Mouse (Mus musculus) lung, embryonic 14.5 days (tissue): ENCODE measurements around the gene Hnrnpul1. TPM values are rescaled to one million over a fixed set of nuclear protein-coding genes. Genes with fewer than 3 reads are reported as not detected.

Source experiments
- ATAC-seq: fragments of 200-750 bp; cut with Nextera tagmentation; 2 replicates; pipeline ENCODE4 v1.8.0; 2017; ENCODE audit warnings: mild to moderate bottlenecking, moderate TSS enrichment, moderate library complexity; ENCODE audit not compliant: insufficient read depth
- DNase-seq: peaks from one replicate; pipeline ENCODE4 v3.0.0-alpha.2; 2015
- H3K27ac ChIP-seq: fragments of 300-500 bp; sonication (generic); 2 replicates; pipeline ENCODE4 v1.5.1; 2014; ENCODE audit warnings: low read depth, mild to moderate bottlenecking, moderate library complexity
- H3K27me3 ChIP-seq: fragments of 300-500 bp; sonication (generic); 2 replicates; pipeline ENCODE4 v1.6.1; 2014; ENCODE audit warnings: low read length, control low read depth; ENCODE audit not compliant: insufficient read depth
- H3K36me3 ChIP-seq: fragments of 300-500 bp; sonication (generic); 2 replicates; pipeline ENCODE4 v1.6.1; 2014; ENCODE audit warnings: control low read depth; ENCODE audit not compliant: insufficient read depth
- H3K4me1 ChIP-seq: fragments of 300-500 bp; sonication (generic); 2 replicates; pipeline ENCODE4 v1.6.1; 2014; ENCODE audit warnings: antibody characterized with exemption, control low read depth; ENCODE audit not compliant: insufficient read depth
- H3K4me2 ChIP-seq: fragments of 300-500 bp; sonication (generic); 2 replicates; pipeline ENCODE4 v1.6.1; 2014; ENCODE audit warnings: mild to moderate bottlenecking
- H3K4me3 ChIP-seq: fragments of 300-500 bp; sonication (generic); 2 replicates; pipeline ENCODE4 v1.5.1; 2014; ENCODE audit warnings: low read depth, low read length
- H3K9ac ChIP-seq: fragments of 300-500 bp; sonication (generic); 2 replicates; pipeline ENCODE4 v1.6.1; 2014
- H3K9me3 ChIP-seq: fragments of 300-500 bp; sonication (generic); 2 replicates; pipeline ENCODE4 v1.6.1; 2016; ENCODE audit warnings: low read depth, low read length, control low read depth
- CTCF ChIP-seq: IDR thresholded peaks from 2 replicates; pipeline ENCODE4 v1.5.1; 2016; ENCODE audit warnings: antibody characterized with exemption, low read depth
- WGBS: fragments of 180-500 bp; shearing (Covaris S2); extraction: QIAGEN DNeasy Blood & Tissue Kit; methylation state at CpG from one replicate; pipeline ENCODE4 v1.1.7; 2014; 5-methylcytosine and 5-hydroxymethylcytosine counted together
- polyA plus RNA-seq: library from polyadenylated mRNA; unstranded; fragments of >200 nt; fragmentation: Nextera tagmentation; extraction: Ambion mirVana; gene quantifications from 2 replicates; pipeline ENCODE4 v1.2.1, GENCODE M21; 2014

The Hnrnpul1 gene
- polyA plus RNA-seq, 1 experiment from 2014 or later = 80.3 TPM

DNA sequence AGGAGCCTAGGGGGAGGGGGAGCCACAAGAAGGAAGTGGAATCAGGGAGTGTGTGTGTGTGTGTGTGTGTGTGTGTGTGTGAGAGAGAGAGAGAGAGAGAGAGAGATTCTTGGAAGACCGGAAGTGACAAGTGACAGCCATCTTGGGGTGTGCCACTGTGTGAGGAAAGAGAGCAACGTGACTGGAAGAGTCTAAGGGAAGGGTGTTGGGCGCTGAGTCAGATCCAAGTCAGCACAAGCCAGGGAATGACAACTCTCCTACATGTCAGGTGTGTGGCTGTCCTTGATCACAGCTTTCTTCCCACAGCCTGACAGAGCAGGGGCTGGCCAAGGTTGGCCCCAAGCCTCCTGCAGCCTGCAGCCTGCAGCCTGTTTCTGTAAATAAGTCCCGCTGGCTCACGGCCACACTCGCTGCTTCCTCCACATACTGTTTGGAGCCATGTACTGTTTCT, 48.7 kb downstream of the Hnrnpul1 start:
- TF ChIP-seq CTCF = no peak
- H3K36me3 ChIP-seq = no peaks in the 10 kb centered on the region
- H3K4me3 ChIP-seq = no peak overlapping the region
- no peak overlapping the region for H3K9ac ChIP-seq
- peak overlapping the region; percentile 10; the same call in 1 of the 2 replicates for H3K4me2 ChIP-seq
- H3K27me3 ChIP-seq = peaks cover 4% of the 10 kb centered on the region; the same call in 1 of the 2 replicates
- WGBS = 16% methylated on average over 6 of the region's 6 CpGs
- peaks cover 21% of the 10 kb centered on the region for H3K4me1 ChIP-seq
- ATAC-seq (peak; percentile 26; the same call in 1 of the 2 replicates), DNase-seq (peak; percentile 71)
- H3K9me3 ChIP-seq = no peaks in the 10 kb centered on the region
- H3K27ac ChIP-seq = peak overlapping the region; percentile 78; the same call in 1 of the 2 replicates

GRCm38 (mm10) chr7:25704716-25705364, 49.7 kb downstream of the Hnrnpul1 start:
- no peak for TF ChIP-seq CTCF
- Histone ChIP-seq H3K36me3 (no peaks in the 10 kb centered on the region), H3K4me1 (peaks cover 13% of the 10 kb centered on the region), H3K9me3 (no peaks in the 10 kb centered on the region), H3K9ac (no peak overlapping the region), H3K4me3 (peak overlapping the region; percentile 19), H3K27me3 (peaks cover 4% of the 10 kb centered on the region; the same call in 1 of the 2 replicates), H3K27ac (peak overlapping the region; percentile 18; the same call in 1 of the 2 replicates), H3K4me2 (peak overlapping the region; percentile 51)
- 12% methylated on average over 35 of the region's 37 CpGs for WGBS
- ATAC-seq = no peak
- DNase-seq = no peak

GRCm38 (mm10) chr7:25703793-25704494, 50.6 kb downstream of the Hnrnpul1 start:
- 28% methylated on average over 10 of the region's 10 CpGs for WGBS
- Histone ChIP-seq H3K27ac (no peak overlapping the region), H3K4me2 (peak overlapping the region; percentile 51; the same call in 1 of the 2 replicates), H3K4me3 (no peak overlapping the region), H3K4me1 (peaks cover 11% of the 10 kb centered on the region), H3K9me3 (no peaks in the 10 kb centered on the region), H3K27me3 (peaks cover 4% of the 10 kb centered on the region; the same call in 1 of the 2 replicates), H3K9ac (no peak overlapping the region), H3K36me3 (no peaks in the 10 kb centered on the region)
- TF ChIP-seq CTCF = no peak
- DNase-seq = no peak
- no peak for ATAC-seq

- no peak for DNase-seq
- Histone ChIP-seq H3K4me3 (no peak overlapping the region), H3K27me3 (peaks cover 4% of the 10 kb centered on the region; the same call in 1 of the 2 replicates), H3K27ac (no peak overlapping the region), H3K9ac (no peak overlapping the region), H3K4me2 (no peak overlapping the region), H3K9me3 (no peaks in the 10 kb centered on the region), H3K4me1 (peaks cover 8% of the 10 kb centered on the region), H3K36me3 (no peaks in the 10 kb centered on the region)
- ATAC-seq = no peak
- TF ChIP-seq CTCF = peak; percentile 33; the same call in 1 of the 2 replicates
- WGBS = 92% methylated on average over 2 of the region's 2 CpGs
Observed at GRCm38 (mm10) chr7:25702350-25702749, 52.2 kb downstream of the Hnrnpul1 start.

DNA sequence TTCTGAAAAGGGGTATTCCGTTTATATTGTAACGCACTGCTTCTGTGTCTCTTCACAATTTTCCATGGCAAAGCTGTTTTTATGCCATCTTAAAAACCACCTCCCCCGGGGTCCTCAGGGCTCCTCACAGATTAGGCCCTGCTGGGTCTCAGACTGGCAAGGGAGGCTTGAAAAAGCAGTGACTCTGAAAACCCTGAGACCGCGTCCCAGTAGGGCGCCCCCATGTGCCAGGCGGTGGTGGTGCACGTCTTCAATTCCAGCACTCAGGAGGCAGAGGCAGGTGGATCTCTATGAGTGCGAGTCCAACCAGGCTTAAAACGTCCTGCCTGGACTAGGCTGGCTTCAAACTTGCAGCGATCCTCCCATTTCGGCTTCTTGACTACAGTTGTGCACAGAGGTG, 53.8 kb downstream of the Hnrnpul1 start:
- WGBS = 72% methylated on average over 12 of the region's 12 CpGs
- no peak for ATAC-seq
- no peak overlapping the region for H3K27ac ChIP-seq
- H3K9me3 ChIP-seq = no peaks in the 10 kb centered on the region
- no peak overlapping the region for H3K4me2 ChIP-seq
- H3K4me1 ChIP-seq = peaks cover 4% of the 10 kb centered on the region; the same call in 1 of the 2 replicates
- no peak; the same call in 1 of the 2 replicates for TF ChIP-seq CTCF
- no peak overlapping the region for H3K4me3 ChIP-seq
- H3K27me3 ChIP-seq = peaks cover 4% of the 10 kb centered on the region; the same call in 1 of the 2 replicates
- no peak overlapping the region for H3K9ac ChIP-seq
- H3K36me3 ChIP-seq = peaks cover 4% of the 10 kb centered on the region; the same call in 1 of the 2 replicates
- no peak for DNase-seq

GRCm38 (mm10) chr7:25699851-25700250, 54.7 kb downstream of the Hnrnpul1 start:
- Histone ChIP-seq H3K27ac (no peak overlapping the region), H3K9me3 (no peaks in the 10 kb centered on the region), H3K9ac (no peak overlapping the region), H3K4me2 (no peak overlapping the region), H3K27me3 (peaks cover 4% of the 10 kb centered on the region; the same call in 1 of the 2 replicates), H3K4me3 (no peak overlapping the region), H3K36me3 (peaks cover 4% of the 10 kb centered on the region; the same call in 1 of the 2 replicates), H3K4me1 (peaks cover under 1% of the 10 kb centered on the region; the same call in 1 of the 2 replicates)
- no peak for TF ChIP-seq CTCF
- ATAC-seq (no peak), DNase-seq (no peak)
- WGBS = 53% methylated on average over 13 of the region's 13 CpGs

DNA sequence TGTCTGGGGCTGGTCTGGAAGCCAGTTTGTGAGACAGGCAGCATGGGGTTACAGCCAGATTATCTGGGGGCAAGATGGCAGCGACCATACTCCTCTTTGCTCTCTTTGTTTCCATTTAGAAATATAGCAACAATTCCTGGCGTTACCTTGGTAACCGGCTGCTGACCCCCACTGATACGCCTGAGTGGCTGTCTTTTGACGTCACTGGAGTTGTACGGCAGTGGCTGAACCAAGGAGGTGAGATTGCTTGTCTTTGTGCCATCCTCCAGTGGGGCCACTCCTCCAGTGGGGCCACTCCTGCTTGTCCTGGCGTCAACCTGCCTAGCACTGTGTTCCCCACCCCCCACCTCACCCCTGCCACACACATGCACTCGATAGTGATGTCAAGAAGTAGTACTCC, 60.5 kb downstream of the Hnrnpul1 start:
- no peak for ATAC-seq
- H3K36me3 ChIP-seq = peaks cover 10% of the 10 kb centered on the region; the same call in 1 of the 2 replicates
- no peak for TF ChIP-seq CTCF

More for the DNA sequence above, 60.5 kb downstream of the Hnrnpul1 start:
- no peak overlapping the region for H3K9ac ChIP-seq
- H3K4me2 ChIP-seq = no peak overlapping the region
- WGBS = 48% methylated on average over 8 of the region's 8 CpGs
- DNase-seq = no peak
- H3K9me3 ChIP-seq = no peaks in the 10 kb centered on the region
- no peaks in the 10 kb centered on the region; the same call in 1 of the 2 replicates for H3K4me1 ChIP-seq
- no peak overlapping the region for H3K27ac ChIP-seq
- no peaks in the 10 kb centered on the region for H3K27me3 ChIP-seq
- no peak overlapping the region for H3K4me3 ChIP-seq
